Mouse (Mus musculus) brain, embryonic 18.5 days (tissue): ENCODE data around the gene Dhx15.

Experiments used
- DNase-seq: peaks from one replicate; pipeline ENCODE4 v3.0.0-alpha.2; 2012; ENCODE audit warnings: low read depth, low spot score

The Dhx15 gene

DNA sequence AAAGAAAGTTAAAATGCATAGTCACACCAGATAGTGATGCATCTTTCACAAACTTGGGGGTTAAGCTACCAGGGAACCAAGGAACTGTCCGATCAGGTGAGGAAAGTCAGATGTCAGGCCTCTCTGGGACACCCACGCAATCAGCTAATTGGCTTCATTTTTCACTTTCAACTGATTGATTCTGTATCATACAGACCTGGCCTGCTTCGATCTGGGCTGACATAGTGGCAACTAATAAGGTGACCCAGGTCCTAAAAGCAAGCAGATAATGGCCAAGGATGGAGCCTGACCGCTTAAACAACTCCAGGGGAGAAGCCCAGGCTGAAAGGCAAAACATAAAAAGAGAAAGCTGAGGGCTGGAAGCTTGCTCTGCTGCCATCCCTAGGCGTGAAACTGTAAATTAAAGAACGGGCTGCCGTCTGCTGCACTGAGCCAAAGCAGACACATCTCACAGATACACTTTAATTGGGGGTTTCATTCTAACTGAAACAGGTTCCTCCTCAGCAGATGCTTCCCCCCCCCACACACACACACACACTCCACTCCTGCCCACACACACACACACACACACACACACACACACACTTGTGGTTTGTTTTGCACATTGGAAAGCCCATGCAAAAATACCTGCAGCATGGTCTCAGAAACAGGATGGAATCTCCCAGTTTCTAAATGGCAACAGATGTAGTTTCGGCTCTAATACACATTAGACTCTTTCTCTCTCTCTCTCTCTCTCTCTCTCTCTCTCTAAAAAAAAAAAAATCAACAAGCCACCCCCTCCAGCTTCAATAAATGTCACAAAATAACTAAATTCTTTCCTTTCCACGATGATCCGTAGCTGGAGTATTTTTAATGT, 79.3 kb downstream of the Dhx15 start:
- DNase-seq: no peak
